Mouse (Mus musculus) intestine, embryonic 14.5 days (tissue): Measurements from ENCODE around the gene Tstd2. TPM values are rescaled to one million over a fixed set of nuclear protein-coding genes. Genes with fewer than 3 reads are reported as not detected.

Experiments
- ATAC-seq: fragments of 200-750 bp; cut with Nextera tagmentation; replicated peaks from 2 replicates; pipeline ENCODE4 v1.8.0; 2017; ENCODE audit warnings: low read depth, moderate number of reproducible peaks, moderate TSS enrichment, moderate library complexity; ENCODE audit not compliant: low FRiP score, low TSS enrichment
- DNase-seq: peaks from one replicate; pipeline ENCODE4 v3.0.0-alpha.2; 2018; ENCODE audit warnings: low spot score
- H3K27ac ChIP-seq: fragments of 300-500 bp; sonication (generic); 2 replicates; pipeline ENCODE4 v1.5.1; 2014; ENCODE audit warnings: low read depth, mild to moderate bottlenecking, control low read depth
- H3K27me3 ChIP-seq: fragments of 300-500 bp; sonication (generic); replicated peaks from 2 replicates; pipeline ENCODE4 v1.6.1; 2014; ENCODE audit warnings: low read length, control low read depth; ENCODE audit not compliant: control insufficient read depth, insufficient read depth
- H3K36me3 ChIP-seq: fragments of 300-500 bp; sonication (generic); 2 replicates; pipeline ENCODE4 v1.6.1; 2014; ENCODE audit warnings: low read length, control low read depth; ENCODE audit not compliant: control insufficient read depth, insufficient read depth
- H3K4me1 ChIP-seq: fragments of 300-500 bp; sonication (generic); replicated peaks from 2 replicates; pipeline ENCODE4 v1.6.1; 2014; ENCODE audit warnings: low read length, control low read depth, mixed read lengths; ENCODE audit not compliant: control insufficient read depth, insufficient read depth
- H3K4me2 ChIP-seq: fragments of 300-500 bp; sonication (generic); 2 replicates; pipeline ENCODE4 v1.6.1; 2014; ENCODE audit warnings: low read length
- H3K4me3 ChIP-seq: fragments of 300-500 bp; sonication (generic); 2 replicates; pipeline ENCODE4 v1.5.1; 2014; ENCODE audit warnings: low read depth, low read length, control low read depth, mixed read lengths
- H3K9ac ChIP-seq: fragments of 300-500 bp; sonication (generic); 2 replicates; pipeline ENCODE4 v1.6.1; 2014; ENCODE audit warnings: mild to moderate bottlenecking, low read length
- H3K9me3 ChIP-seq: fragments of 300-500 bp; sonication (generic); 2 replicates; pipeline ENCODE4 v1.6.1; 2016; ENCODE audit warnings: low read length, control low read depth; ENCODE audit not compliant: control insufficient read depth
- WGBS: fragments of 180-500 bp; shearing (Covaris S2); extraction: QIAGEN DNeasy Blood & Tissue Kit; methylation state at CpG from one replicate; pipeline ENCODE4 v1.1.7; 2014; 5-methylcytosine and 5-hydroxymethylcytosine counted together
- polyA plus RNA-seq: library from polyadenylated mRNA; unstranded; fragments of >200 nt; fragmentation: Nextera tagmentation; extraction: Ambion mirVana; gene quantifications from 2 replicates; pipeline ENCODE4 v1.2.1, GENCODE M21; 2014

Tstd2 gene
- polyA plus RNA-seq, 1 experiment from 2014 or later: 25.0 TPM

- no peak overlapping the region for H3K4me3 ChIP-seq
- no peak overlapping the region for H3K9ac ChIP-seq
- H3K27ac ChIP-seq: no peak overlapping the region
- no peaks in the 10 kb centered on the region for H3K4me1 ChIP-seq
- H3K9me3 ChIP-seq: no peaks in the 10 kb centered on the region
- 78% methylated on average over 7 of the region's 7 CpGs for WGBS
- H3K4me2 ChIP-seq: no peak overlapping the region
- peaks cover 98% of the 10 kb centered on the region for H3K36me3 ChIP-seq
- H3K27me3 ChIP-seq: no peaks in the 10 kb centered on the region
- DNase-seq: no peak
- no peak for ATAC-seq
Observed at GRCm38 (mm10) chr4:46171761-46172160, 33.3 kb upstream of the Tstd2 start.

GRCm38 (mm10) chr4:46165831-46166230 is 27.3 kb upstream of the Tstd2 start:
- H3K36me3 ChIP-seq: peaks cover 93% of the 10 kb centered on the region
- no peaks in the 10 kb centered on the region for H3K4me1 ChIP-seq

GRCm38 (mm10) chr4:46164027-46164426 is 25.5 kb upstream of the Tstd2 start:
- WGBS: 77% methylated on average over 2 of the region's 2 CpGs
- Histone ChIP-seq H3K4me3 (no peak overlapping the region), H3K36me3 (peaks cover 93% of the 10 kb centered on the region), H3K4me1 (no peaks in the 10 kb centered on the region), H3K4me2 (no peak overlapping the region), H3K27ac (no peak overlapping the region), H3K27me3 (no peaks in the 10 kb centered on the region), H3K9me3 (no peaks in the 10 kb centered on the region), H3K9ac (no peak overlapping the region)
- DNase-seq: no peak
- ATAC-seq: no peak

More at GRCm38 (mm10) chr4:46165831-46166230, 27.3 kb upstream of the Tstd2 start:
- ATAC-seq: no peak
- H3K4me3 ChIP-seq: no peak overlapping the region
- H3K9ac ChIP-seq: no peak overlapping the region
- H3K27me3 ChIP-seq: no peaks in the 10 kb centered on the region
- no peak overlapping the region for H3K4me2 ChIP-seq
- WGBS: 93% methylated on average over 5 of the region's 5 CpGs
- DNase-seq: no peak
- no peak overlapping the region for H3K27ac ChIP-seq
- no peaks in the 10 kb centered on the region for H3K9me3 ChIP-seq

- Histone ChIP-seq H3K9me3 (no peaks in the 10 kb centered on the region), H3K4me1 (no peaks in the 10 kb centered on the region), H3K27ac (no peak overlapping the region), H3K27me3 (no peaks in the 10 kb centered on the region), H3K4me3 (no peak overlapping the region), H3K9ac (no peak overlapping the region), H3K36me3 (peaks cover 97% of the 10 kb centered on the region), H3K4me2 (no peak overlapping the region)
- 90% methylated on average over 12 of the region's 12 CpGs for WGBS
- DNase-seq (no peak), ATAC-seq (no peak)
Observed at GRCm38 (mm10) chr4:46151903-46152544, 13.5 kb upstream of the Tstd2 start.

- H3K4me1 ChIP-seq: no peaks in the 10 kb centered on the region
- H3K4me2 ChIP-seq: no peak overlapping the region
- WGBS: 85% methylated on average over 1 of the region's 1 CpGs
- H3K9me3 ChIP-seq: no peaks in the 10 kb centered on the region
- H3K4me3 ChIP-seq: no peak overlapping the region
- H3K27me3 ChIP-seq: no peaks in the 10 kb centered on the region
- peaks cover 54% of the 10 kb centered on the region for H3K36me3 ChIP-seq
- DNase-seq (no peak), ATAC-seq (no peak)
- no peak overlapping the region for H3K27ac ChIP-seq
- no peak overlapping the region for H3K9ac ChIP-seq
Observed at GRCm38 (mm10) chr4:46146881-46147280, 8.4 kb upstream of the Tstd2 start.

- no peaks in the 10 kb centered on the region for H3K27me3 ChIP-seq
Observed at GRCm38 (mm10) chr4:46144323-46144722, 5.8 kb upstream of the Tstd2 start.

GRCm38 (mm10) chr4:46137629-46138286 is 736 bp downstream of the Tstd2 start:
- ATAC-seq (peak; percentile 78), DNase-seq (peak; percentile 65)
- H3K27ac ChIP-seq: peak overlapping the region; percentile 99
- no peaks in the 10 kb centered on the region for H3K27me3 ChIP-seq
- H3K4me2 ChIP-seq: peak overlapping the region; percentile 83
- peak overlapping the region; percentile 96 for H3K4me3 ChIP-seq
- peaks cover 22% of the 10 kb centered on the region for H3K4me1 ChIP-seq
- H3K9me3 ChIP-seq: no peaks in the 10 kb centered on the region
- peak overlapping the region; percentile 93 for H3K9ac ChIP-seq
- WGBS: 4% methylated on average over 17 of the region's 17 CpGs
- H3K36me3 ChIP-seq: peaks cover 32% of the 10 kb centered on the region

More at GRCm38 (mm10) chr4:46144323-46144722, 5.8 kb upstream of the Tstd2 start:
- DNase-seq: no peak
- WGBS: 72% methylated on average over 3 of the region's 3 CpGs
- no peaks in the 10 kb centered on the region for H3K9me3 ChIP-seq
- H3K27ac ChIP-seq: no peak overlapping the region
- H3K36me3 ChIP-seq: peaks cover 30% of the 10 kb centered on the region
- H3K9ac ChIP-seq: no peak overlapping the region
- ATAC-seq: no peak
- no peak overlapping the region for H3K4me3 ChIP-seq
- H3K4me1 ChIP-seq: peaks cover 12% of the 10 kb centered on the region
- no peak overlapping the region for H3K4me2 ChIP-seq

GRCm38 (mm10) chr4:46131791-46132190 is 6.7 kb downstream of the Tstd2 start:
- H3K36me3 ChIP-seq: peaks cover 84% of the 10 kb centered on the region
- no peaks in the 10 kb centered on the region for H3K27me3 ChIP-seq
- H3K9me3 ChIP-seq: no peaks in the 10 kb centered on the region
- H3K4me2 ChIP-seq: no peak overlapping the region
- H3K4me3 ChIP-seq: no peak overlapping the region
- no peak overlapping the region for H3K27ac ChIP-seq
- no peak for DNase-seq
- 87% methylated on average over 6 of the region's 6 CpGs for WGBS
- H3K4me1 ChIP-seq: peaks cover 3% of the 10 kb centered on the region
- no peak overlapping the region for H3K9ac ChIP-seq
- no peak for ATAC-seq

GRCm38 (mm10) chr4:46130221-46130620 is 8.3 kb downstream of the Tstd2 start:
- no peak overlapping the region for H3K9ac ChIP-seq
- H3K27me3 ChIP-seq: no peaks in the 10 kb centered on the region
- WGBS: 82% methylated on average over 3 of the region's 3 CpGs
- DNase-seq: peak; percentile 77
- H3K9me3 ChIP-seq: no peaks in the 10 kb centered on the region
- H3K4me3 ChIP-seq: no peak overlapping the region
- H3K27ac ChIP-seq: no peak overlapping the region
- H3K4me2 ChIP-seq: no peak overlapping the region
- H3K4me1 ChIP-seq: no peaks in the 10 kb centered on the region
- no peak for ATAC-seq
- peaks cover 89% of the 10 kb centered on the region for H3K36me3 ChIP-seq
